Mouse (Mus musculus): ENCODE measurements around the gene Olfr320. TPM values are rescaled to one million over a fixed set of nuclear protein-coding genes. Genes with fewer than 3 reads are reported as not detected.

Gene Olfr320
- not detected in 2 replicates for polyA plus RNA-seq (2015; fragmentation: Nextera tagmentation; extraction: Ambion mirVana)

DNA sequence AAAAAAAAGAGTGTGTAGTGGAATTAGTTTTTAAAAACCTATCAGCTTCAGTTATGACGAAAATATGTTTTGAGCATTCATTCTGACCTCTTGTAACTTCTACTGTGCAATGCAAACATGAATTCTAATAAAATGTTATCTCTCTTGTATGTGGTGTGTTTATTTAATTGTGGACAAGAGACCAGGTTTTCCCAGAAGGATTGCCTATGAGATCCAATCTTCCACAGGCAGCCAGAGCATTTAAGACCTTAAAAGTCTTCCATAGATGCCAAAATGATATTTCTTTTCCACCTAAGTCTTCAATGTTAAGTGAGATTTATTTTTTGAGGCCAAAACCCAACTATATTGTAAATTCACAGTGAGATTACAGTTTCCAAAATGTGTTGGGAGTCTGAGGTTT lies at the start of gene Olfr320:
TSS of gene Olfr320 (plus strand) at position 301 of the 400 bp plus-strand sequence.
- Histone ChIP-seq H3K4me2 (replicated peaks) (no peak within 1 kb of the TSS), H3K9ac (replicated peaks) (no peak within 1 kb of the TSS), H3K27ac (no peak within 1 kb of the TSS), H3K36me3 (no peaks in the 10 kb centered on the region), H3K27me3 (no peaks in the 10 kb centered on the region), H3K9me3 (no peaks in the 10 kb centered on the region), H3K4me1 (replicated peaks) (no peaks in the 10 kb centered on the region), H3K4me3 (replicated peaks) (no peak within 1 kb of the TSS)
- 88% methylated on average over 1 of the region's 1 CpGs for WGBS
- ATAC-seq = no peak

DNA sequence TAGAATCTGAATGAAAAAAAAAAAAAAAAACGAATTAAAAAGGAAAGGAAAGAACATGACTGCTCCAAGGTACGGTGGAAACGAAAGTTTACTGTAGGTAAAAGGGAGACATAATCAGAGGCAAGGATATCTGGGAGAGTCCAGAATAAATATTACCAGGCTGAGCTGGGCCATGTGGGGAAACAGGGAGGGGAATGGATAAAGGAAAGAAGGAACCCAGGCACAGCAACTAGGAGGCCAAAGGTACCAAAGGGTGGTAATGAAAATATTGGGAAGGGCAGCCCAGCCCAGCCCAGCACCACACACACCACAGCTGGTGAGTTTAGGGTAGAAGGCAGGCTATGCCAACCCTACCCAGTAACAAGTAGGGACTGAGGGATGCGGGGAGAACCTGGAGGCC lies 46.0 kb upstream of the Olfr320 start:
- ATAC-seq = no peak
- Histone ChIP-seq H3K36me3 (no peaks in the 10 kb centered on the region), H3K4me2 (replicated peaks) (no peak overlapping the region), H3K9me3 (no peaks in the 10 kb centered on the region), H3K4me1 (replicated peaks) (no peaks in the 10 kb centered on the region), H3K27me3 (peaks cover 11% of the 10 kb centered on the region; the same call in 1 of the 2 replicates), H3K4me3 (replicated peaks) (no peak overlapping the region), H3K27ac (no peak overlapping the region), H3K9ac (replicated peaks) (no peak overlapping the region)
- 69% methylated on average over 4 of the region's 4 CpGs for WGBS

GRCm38 (mm10) chr11:58636376-58636977 lies 44.4 kb upstream of the Olfr320 start:
- WGBS = 17% methylated on average over 3 of the region's 4 CpGs
- no peak overlapping the region for H3K27ac ChIP-seq
- no peak overlapping the region for H3K4me3 ChIP-seq (replicated peaks)
- no peaks in the 10 kb centered on the region for H3K9me3 ChIP-seq
- H3K4me2 ChIP-seq (replicated peaks) = no peak overlapping the region
- H3K36me3 ChIP-seq = no peaks in the 10 kb centered on the region
- peaks cover 9% of the 10 kb centered on the region for H3K4me1 ChIP-seq (replicated peaks)
- peaks cover 24% of the 10 kb centered on the region for H3K27me3 ChIP-seq
- H3K9ac ChIP-seq (replicated peaks) = no peak overlapping the region
- 0 out of 2 replicates have a peak, but pooled peaks have one; percentile 20 for ATAC-seq

GRCm38 (mm10) chr11:58638176-58638701 lies 42.7 kb upstream of the Olfr320 start:
- Histone ChIP-seq H3K27me3 (peaks cover 31% of the 10 kb centered on the region), H3K4me2 (replicated peaks) (no peak overlapping the region), H3K4me3 (replicated peaks) (no peak overlapping the region), H3K27ac (no peak overlapping the region), H3K9me3 (no peaks in the 10 kb centered on the region), H3K9ac (replicated peaks) (no peak overlapping the region), H3K4me1 (replicated peaks) (peaks cover 9% of the 10 kb centered on the region), H3K36me3 (no peaks in the 10 kb centered on the region)
- 74% methylated on average over 7 of the region's 7 CpGs for WGBS
- ATAC-seq = no peak

DNA sequence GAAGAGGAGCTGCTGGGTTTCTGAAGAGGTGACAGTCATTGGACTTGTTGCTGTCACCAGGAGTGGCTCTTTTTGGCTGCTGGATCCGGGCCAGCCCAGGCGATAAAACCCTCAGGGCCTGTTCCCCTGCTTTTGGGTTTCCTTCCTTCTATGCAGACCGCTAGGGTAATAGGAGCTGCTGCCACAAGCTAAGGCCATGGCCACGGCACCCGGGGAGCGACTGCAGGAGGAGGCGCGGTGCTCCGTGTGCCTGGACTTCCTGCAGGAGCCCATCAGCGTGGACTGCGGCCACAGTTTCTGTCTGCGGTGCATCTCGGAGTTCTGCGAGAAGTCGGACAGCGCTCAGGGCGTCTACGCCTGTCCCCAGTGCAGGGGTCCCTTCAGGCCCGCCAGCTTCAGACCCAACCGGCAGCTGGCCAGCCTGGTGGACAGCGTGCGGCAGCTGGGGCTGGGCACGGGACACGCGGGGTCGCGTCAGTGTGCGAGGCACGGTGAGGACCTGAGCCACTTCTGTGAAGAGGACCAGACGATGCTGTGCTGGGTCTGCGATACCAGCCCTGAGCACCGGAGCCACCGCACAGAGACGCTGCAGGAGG lies 40.5 kb upstream of the Olfr320 start, which contains the start of gene Trim58:
TSS of gene Trim58 (plus strand) at position 194 of the 596 bp plus-strand sequence.
- peaks cover 31% of the 10 kb centered on the region for H3K27me3 ChIP-seq
- 3% methylated on average over 34 of the region's 34 CpGs for WGBS
- H3K4me3 ChIP-seq (replicated peaks) = peak within 1 kb of the TSS; percentile 44
- peak within 1 kb of the TSS; percentile 67 for H3K9ac ChIP-seq (replicated peaks)
- H3K9me3 ChIP-seq = no peaks in the 10 kb centered on the region
- peaks cover 9% of the 10 kb centered on the region for H3K4me1 ChIP-seq (replicated peaks)
- no peak within 1 kb of the TSS for H3K27ac ChIP-seq
- H3K4me2 ChIP-seq (replicated peaks) = peak within 1 kb of the TSS; percentile 92
- no peaks in the 10 kb centered on the region for H3K36me3 ChIP-seq
- peak; percentile 69; the same call in 1 of the 2 replicates for ATAC-seq

- WGBS = 30% methylated on average over 14 of the region's 14 CpGs
- H3K4me1 ChIP-seq (replicated peaks) = peaks cover 9% of the 10 kb centered on the region
- H3K27me3 ChIP-seq = peaks cover 31% of the 10 kb centered on the region
- peak overlapping the region; percentile 92 for H3K4me2 ChIP-seq (replicated peaks)
- no peaks in the 10 kb centered on the region for H3K9me3 ChIP-seq
- H3K9ac ChIP-seq (replicated peaks) = no peak overlapping the region
- H3K4me3 ChIP-seq (replicated peaks) = peak overlapping the region; percentile 44
- ATAC-seq = no peak
- H3K27ac ChIP-seq = no peak overlapping the region
- no peaks in the 10 kb centered on the region for H3K36me3 ChIP-seq
These were observed 39.8 kb upstream of the Olfr320 start for GRCm38 (mm10) chr11:58641057-58641456.

DNA sequence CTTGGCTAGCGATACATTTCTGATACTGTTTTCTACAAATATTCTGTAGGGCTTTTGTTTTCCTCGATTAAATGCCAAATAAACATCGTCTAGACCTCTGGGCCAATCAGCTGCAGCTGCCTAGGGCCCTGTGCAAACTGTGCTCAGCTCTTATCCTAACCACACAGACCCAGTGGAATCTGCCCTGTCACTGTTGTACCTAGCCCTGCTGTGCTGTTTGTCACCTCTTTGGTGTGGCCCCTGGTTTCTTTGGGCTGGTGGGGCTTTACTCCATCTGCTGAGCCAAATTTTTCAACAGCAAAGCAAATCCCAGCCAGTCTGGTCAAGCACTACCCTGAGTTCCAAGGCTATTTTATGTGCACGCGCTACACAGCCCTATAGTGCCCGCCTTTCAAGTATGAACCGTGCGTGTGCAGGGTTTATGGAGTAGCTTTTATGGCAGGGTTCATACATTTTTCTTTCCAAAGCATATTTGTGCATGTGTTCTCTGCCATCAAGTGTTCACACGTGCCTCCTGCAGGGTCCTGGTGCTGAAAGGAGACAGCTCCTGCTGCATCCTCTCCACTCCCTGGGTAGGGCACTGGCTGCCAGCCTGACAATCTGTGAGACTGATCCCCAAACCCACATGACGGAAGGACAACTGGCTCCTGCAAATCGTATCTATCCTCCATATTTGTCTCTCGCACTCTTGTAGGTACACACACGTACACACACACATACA lies 39.1 kb upstream of the Olfr320 start:
- Histone ChIP-seq H3K4me1 (replicated peaks) (peaks cover 9% of the 10 kb centered on the region), H3K36me3 (no peaks in the 10 kb centered on the region), H3K27me3 (peaks cover 31% of the 10 kb centered on the region), H3K4me3 (replicated peaks) (no peak overlapping the region), H3K27ac (no peak overlapping the region), H3K9me3 (no peaks in the 10 kb centered on the region), H3K4me2 (replicated peaks) (no peak overlapping the region), H3K9ac (replicated peaks) (no peak overlapping the region)
- ATAC-seq = no peak
- 86% methylated on average over 13 of the region's 13 CpGs for WGBS

- Histone ChIP-seq H3K27me3 (peaks cover 26% of the 10 kb centered on the region), H3K4me2 (replicated peaks) (no peak overlapping the region), H3K9ac (replicated peaks) (no peak overlapping the region), H3K4me1 (replicated peaks) (peaks cover 9% of the 10 kb centered on the region), H3K36me3 (no peaks in the 10 kb centered on the region), H3K27ac (no peak overlapping the region), H3K9me3 (no peaks in the 10 kb centered on the region), H3K4me3 (replicated peaks) (no peak overlapping the region)
- 39% methylated on average over 6 of the region's 6 CpGs for WGBS
- ATAC-seq = no peak
These were observed 37.5 kb upstream of the Olfr320 start for GRCm38 (mm10) chr11:58643350-58643749.

GRCm38 (mm10) chr11:58655151-58655550 lies 25.7 kb upstream of the Olfr320 start:
- Histone ChIP-seq H3K36me3 (no peaks in the 10 kb centered on the region), H3K27me3 (no peaks in the 10 kb centered on the region), H3K9ac (replicated peaks) (no peak overlapping the region), H3K27ac (no peak overlapping the region), H3K4me1 (replicated peaks) (no peaks in the 10 kb centered on the region), H3K4me3 (replicated peaks) (no peak overlapping the region), H3K4me2 (replicated peaks) (no peak overlapping the region), H3K9me3 (no peaks in the 10 kb centered on the region)
- ATAC-seq = no peak
- WGBS = 94% methylated on average over 3 of the region's 3 CpGs

GRCm38 (mm10) chr11:58658596-58658995 lies 22.3 kb upstream of the Olfr320 start, which contains the start of gene Olfr322:
Gene Olfr322, plus strand, starts transcription at chr11:58658782.
- Histone ChIP-seq H3K4me2 (replicated peaks) (no peak within 1 kb of the TSS), H3K4me3 (replicated peaks) (no peak within 1 kb of the TSS), H3K36me3 (no peaks in the 10 kb centered on the region), H3K4me1 (replicated peaks) (no peaks in the 10 kb centered on the region), H3K27me3 (no peaks in the 10 kb centered on the region), H3K9ac (replicated peaks) (no peak within 1 kb of the TSS), H3K27ac (no peak within 1 kb of the TSS), H3K9me3 (no peaks in the 10 kb centered on the region)
- ATAC-seq = no peak
- 90% methylated on average over 4 of the region's 4 CpGs for WGBS

- ATAC-seq = no peak
- Histone ChIP-seq H3K27me3 (no peaks in the 10 kb centered on the region), H3K9ac (replicated peaks) (no peak overlapping the region), H3K36me3 (no peaks in the 10 kb centered on the region), H3K4me1 (replicated peaks) (no peaks in the 10 kb centered on the region), H3K27ac (no peak overlapping the region), H3K4me2 (replicated peaks) (no peak overlapping the region), H3K9me3 (no peaks in the 10 kb centered on the region; the same call in 1 of the 2 replicates), H3K4me3 (replicated peaks) (no peak overlapping the region)
These were observed 11.6 kb upstream of the Olfr320 start for GRCm38 (mm10) chr11:58669252-58669651.

- Histone ChIP-seq H3K4me3 (replicated peaks) (no peak overlapping the region), H3K4me2 (replicated peaks) (no peak overlapping the region), H3K4me1 (replicated peaks) (no peaks in the 10 kb centered on the region), H3K9me3 (no peaks in the 10 kb centered on the region; the same call in 1 of the 2 replicates), H3K27me3 (no peaks in the 10 kb centered on the region), H3K9ac (replicated peaks) (no peak overlapping the region), H3K27ac (no peak overlapping the region), H3K36me3 (no peaks in the 10 kb centered on the region)
- 57% methylated on average over 4 of the region's 4 CpGs for WGBS
- no peak for ATAC-seq
These were observed 9.1 kb upstream of the Olfr320 start for GRCm38 (mm10) chr11:58671825-58672224.
